Mouse (Mus musculus) splenic B cell, adult 2 months (primary cell): Measurements from ENCODE around the gene Olfr96.
A peak's percentile ranks its signal among the peaks of the same experiment; 100 is the strongest.
"Not testable (repeated sequence)": the region's sequence is repeated elsewhere in the genome, so short reads cannot be mapped to it uniquely, and the experiment has no call there.

Source experiments
- DNase-seq: peaks from one replicate; pipeline ENCODE4 v3.0.0-alpha.2; 2011; ENCODE audit warnings: low read depth, low spot score
- H3K27me3 ChIP-seq: 2 replicates; pipeline ENCODE4 v1.6.1; 2012; ENCODE audit warnings: mild to moderate bottlenecking, low read length, moderate library complexity, mixed read lengths; ENCODE audit not compliant: control insufficient read depth, poor library complexity, insufficient read depth, severe bottlenecking
- H3K36me3 ChIP-seq: 2 replicates; pipeline ENCODE4 v1.6.1; 2012; ENCODE audit warnings: mild to moderate bottlenecking, low read length, moderate library complexity, mixed read lengths; ENCODE audit not compliant: control insufficient read depth, poor library complexity, insufficient read depth, severe bottlenecking

Olfr96 gene

DNA sequence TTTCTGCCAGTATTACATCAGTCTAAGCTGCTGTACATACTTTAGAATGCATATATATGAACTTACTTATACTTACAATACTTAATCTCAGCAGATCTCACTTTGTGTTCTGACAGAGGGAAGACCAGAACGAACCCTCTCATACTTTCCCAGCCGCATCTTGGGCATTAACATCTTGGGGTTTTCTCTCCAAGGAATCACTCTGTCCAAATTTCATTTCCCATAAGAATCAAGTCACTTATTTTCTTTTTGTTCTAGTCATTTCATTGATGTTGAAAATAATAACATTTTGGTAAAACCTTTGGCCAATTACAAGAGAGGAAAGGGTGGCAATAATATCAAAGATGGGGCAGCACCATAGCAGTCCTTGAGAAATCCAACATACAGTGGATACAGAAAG, 17.3 kb downstream of the Olfr96 start, which contains the start of gene Olfr97:
TSS of gene Olfr97 (minus strand) at position 101 of the 400 bp plus-strand sequence.
- not testable (repeated sequence) for DNase-seq, H3K27me3 ChIP-seq, H3K36me3 ChIP-seq

DNA sequence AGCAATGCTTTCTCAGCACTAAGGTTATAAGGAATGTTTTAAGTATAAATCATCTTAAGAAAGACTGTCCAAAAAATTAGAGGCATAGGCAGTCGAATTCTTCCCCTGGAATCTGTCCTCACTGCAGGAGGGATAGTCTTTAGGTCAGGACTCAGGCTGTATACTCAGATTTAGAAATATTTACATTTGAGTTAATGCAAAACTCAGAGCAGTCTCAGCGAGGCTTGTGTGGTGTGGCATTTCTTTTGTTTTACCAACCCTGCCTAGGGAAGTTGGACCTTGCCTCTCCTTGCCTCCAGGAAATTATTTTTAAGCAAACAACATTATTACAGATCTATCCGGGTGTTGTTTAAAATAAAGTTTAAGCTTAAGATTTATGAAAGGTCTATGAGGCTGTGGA, 22.3 kb downstream of the Olfr96 start:
- no peaks in the 10 kb centered on the region for H3K36me3 ChIP-seq
- H3K27me3 ChIP-seq = no peaks in the 10 kb centered on the region; the same call in 1 of the 2 replicates
- DNase-seq = no peak

DNA sequence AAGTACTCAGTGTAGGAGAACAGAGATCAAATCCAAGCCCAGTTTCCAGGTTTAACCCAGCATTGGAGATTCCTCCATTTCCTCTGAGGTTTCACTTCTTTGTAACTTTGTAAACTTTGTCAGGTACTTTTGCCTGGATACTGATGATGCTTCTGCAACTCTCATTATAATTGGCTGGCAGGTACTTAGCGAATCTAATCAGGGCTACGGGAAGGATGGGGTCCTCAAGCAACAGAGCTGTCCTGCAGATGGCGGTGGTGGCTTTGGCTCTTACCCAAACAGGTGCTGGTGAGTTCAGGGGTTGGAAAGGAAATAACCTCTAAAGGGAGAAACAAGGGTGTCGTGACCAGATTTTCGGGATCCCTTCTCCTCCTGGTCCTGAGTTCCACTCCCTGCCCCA, 26.8 kb downstream of the Olfr96 start:
- Histone ChIP-seq H3K36me3 (no peaks in the 10 kb centered on the region), H3K27me3 (no peaks in the 10 kb centered on the region; the same call in 1 of the 2 replicates)
- peak; percentile 95 for DNase-seq

DNA sequence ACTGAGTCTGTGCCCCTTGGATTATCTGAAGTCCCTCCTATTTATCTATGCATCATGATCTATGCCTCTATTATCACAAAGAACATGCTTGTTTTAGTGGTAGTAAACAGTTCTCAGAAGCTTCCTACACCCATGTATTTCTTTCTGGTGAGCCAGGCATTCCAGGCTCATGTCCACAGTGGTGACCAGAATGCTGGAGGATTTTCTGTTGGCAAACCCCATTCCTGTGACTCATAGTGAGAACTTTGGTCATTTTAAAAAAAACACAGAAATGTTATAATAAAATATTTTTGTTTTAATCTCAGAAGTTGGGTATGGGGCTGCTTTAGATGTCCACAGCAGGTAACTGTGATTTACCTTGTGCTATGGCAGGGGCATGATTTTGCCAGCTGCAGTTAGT, 29.5 kb downstream of the Olfr96 start:
- DNase-seq = no peak
- H3K27me3 ChIP-seq = no peaks in the 10 kb centered on the region; the same call in 1 of the 2 replicates

DNA sequence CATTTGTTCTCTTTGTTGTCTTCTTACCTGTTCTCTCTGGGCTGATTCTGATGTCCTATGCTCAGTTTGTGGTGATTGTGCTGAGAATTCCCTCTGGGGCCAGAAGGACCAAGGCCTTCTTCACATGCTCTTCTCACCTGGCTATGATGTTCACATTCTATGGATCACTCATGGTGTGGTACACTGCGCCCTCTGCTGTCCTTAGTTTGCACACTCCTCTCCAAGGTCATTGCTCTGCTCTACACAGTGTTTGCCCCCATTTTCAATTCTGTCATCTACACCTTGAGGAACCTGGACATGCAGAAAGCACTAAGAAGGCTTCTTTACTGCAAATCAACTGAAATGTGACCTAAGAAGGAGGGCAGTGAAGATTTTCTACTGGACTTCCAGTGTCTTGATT, 30.6 kb downstream of the Olfr96 start:
- Histone ChIP-seq H3K27me3 (no peaks in the 10 kb centered on the region; the same call in 1 of the 2 replicates), H3K36me3 (no peaks in the 10 kb centered on the region)
- peak; percentile 81 for DNase-seq

More for the DNA sequence above, 29.5 kb downstream of the Olfr96 start:
- no peaks in the 10 kb centered on the region for H3K36me3 ChIP-seq

DNA sequence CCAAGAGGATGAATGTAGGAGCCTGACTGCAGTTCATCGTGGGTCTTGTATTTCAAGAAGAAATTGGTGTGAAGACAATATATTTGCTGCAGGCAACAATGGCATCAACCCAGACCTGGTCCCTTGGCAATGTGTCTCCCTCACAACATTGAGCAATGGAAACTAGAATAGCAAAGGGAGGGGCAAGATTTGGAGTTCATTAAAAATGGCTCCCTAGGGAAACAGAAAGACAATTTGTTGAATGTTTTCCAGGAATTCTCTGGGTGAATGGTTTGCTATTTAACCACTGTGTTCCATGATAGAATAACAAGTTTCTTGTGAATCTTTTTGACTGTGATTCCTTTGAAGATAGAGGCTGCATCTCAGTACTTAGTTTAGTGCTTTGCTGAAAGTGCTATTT, 43.7 kb downstream of the Olfr96 start, which contains the start of gene Olfr98:
TSS of gene Olfr98 (minus strand) at position 124 of the 400 bp plus-strand sequence.
- no peaks in the 10 kb centered on the region for H3K36me3 ChIP-seq
- no peak for DNase-seq
- H3K27me3 ChIP-seq = no peaks in the 10 kb centered on the region

DNA sequence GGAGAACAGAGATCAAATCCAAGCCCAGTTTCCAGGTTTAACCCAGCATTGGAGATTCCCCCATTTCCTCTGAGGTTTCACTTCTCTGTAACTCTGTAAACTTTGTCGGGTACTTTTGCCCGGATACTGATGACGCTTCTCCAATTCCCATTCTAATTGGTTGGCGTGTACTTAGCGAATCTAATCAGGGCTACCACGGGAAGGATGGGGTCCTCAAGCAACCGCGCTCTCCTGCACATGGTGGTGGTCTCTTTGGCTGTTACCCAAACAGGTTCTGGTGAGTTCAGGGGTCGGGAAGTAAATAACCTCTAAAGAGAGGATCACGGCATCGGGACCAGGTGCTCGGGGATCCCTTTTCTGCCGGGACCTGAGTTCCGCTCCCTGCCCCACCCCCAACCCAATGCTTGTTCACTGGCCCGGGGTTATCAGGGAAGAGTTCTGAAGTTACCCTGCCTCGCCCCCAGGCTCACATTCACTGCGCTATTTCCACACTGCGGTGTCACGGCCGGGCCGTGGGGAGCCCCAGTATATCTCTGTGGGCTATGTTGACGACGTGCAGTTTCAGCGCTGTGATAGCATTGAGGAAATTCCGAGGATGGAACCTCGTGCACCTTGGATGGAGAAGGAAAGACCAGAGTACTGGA, 50.2 kb downstream of the Olfr96 start, which contains the start of gene H2-M3:
TSS of gene H2-M3 (plus strand) at position 163 of the 644 bp plus-strand sequence.
- peaks cover 5% of the 10 kb centered on the region; the same call in 1 of the 2 replicates for H3K36me3 ChIP-seq
- DNase-seq = peak; percentile 97
- no peaks in the 10 kb centered on the region for H3K27me3 ChIP-seq

DNA sequence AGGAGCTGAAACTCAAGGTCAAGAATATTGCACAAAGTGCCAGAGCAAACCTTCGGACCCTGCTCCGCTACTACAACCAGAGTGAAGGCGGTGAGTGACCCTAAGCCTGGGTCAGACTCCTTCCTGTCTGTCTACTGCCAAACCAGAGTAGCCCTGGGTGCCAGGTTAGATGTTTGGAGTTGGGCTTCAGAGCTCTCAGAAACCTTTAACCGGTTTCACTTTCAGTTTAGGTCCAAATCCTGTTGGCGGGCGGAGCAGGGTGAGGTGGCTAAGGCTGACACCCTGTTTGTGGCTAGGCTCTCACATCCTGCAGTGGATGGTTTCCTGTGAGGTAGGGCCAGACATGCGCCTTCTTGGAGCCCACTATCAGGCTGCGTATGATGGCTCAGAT, 50.8 kb downstream of the Olfr96 start:
- peaks cover 5% of the 10 kb centered on the region; the same call in 1 of the 2 replicates for H3K36me3 ChIP-seq
- H3K27me3 ChIP-seq = no peaks in the 10 kb centered on the region
- DNase-seq = peak; percentile 85

DNA sequence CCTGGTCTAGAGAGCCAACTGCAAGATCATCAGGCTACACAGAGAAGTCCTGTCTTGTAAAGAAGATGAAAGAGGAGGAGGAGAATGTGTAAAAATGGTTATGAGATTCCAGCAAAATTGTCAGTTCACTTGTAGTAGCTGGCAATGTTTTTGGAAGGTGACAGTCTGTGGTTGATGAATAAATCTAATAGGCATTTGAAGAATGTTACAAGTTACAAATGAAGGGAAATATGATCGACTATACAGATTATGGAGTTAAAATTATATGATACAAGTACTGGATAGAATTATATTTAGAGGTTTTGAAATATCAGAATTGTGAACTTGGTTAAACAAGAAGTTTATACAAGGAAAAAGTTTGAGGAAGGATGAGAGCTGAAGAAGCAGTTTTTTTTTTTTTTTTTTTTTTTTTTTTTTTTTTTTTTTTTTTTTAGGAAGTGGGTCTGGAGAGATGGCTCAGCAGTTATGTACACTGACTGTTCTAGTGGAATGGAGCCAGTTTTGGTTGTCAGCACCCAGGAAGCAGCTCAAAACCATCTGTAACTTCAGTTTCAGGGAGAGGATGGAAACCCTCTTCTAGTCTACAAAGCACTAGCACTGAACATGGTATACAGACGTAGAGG, 55.8 kb downstream of the Olfr96 start:
- Histone ChIP-seq H3K27me3 (no peaks in the 10 kb centered on the region), H3K36me3 (peaks cover 7% of the 10 kb centered on the region)
- DNase-seq = no peak
